Mouse (Mus musculus) forebrain, embryonic 10.5 days (tissue): Measurements from ENCODE around the gene Olfr545. TPM values are rescaled to one million over a fixed set of nuclear protein-coding genes. Genes with fewer than 3 reads are reported as not detected.

Source experiments
- DNase-seq: peaks from one replicate; pipeline ENCODE4 v3.0.0-alpha.2; 2017; ENCODE audit warnings: low spot score; ENCODE audit errors: extremely low spot score
- H3K27ac ChIP-seq: fragments of 300-500 bp; sonication (generic); 2 replicates; pipeline ENCODE4 v1.5.1; 2016; ENCODE audit warnings: mild to moderate bottlenecking
- H3K27me3 ChIP-seq: fragments of 300-500 bp; sonication (generic); 2 replicates; pipeline ENCODE4 v1.6.1; 2016; ENCODE audit warnings: mild to moderate bottlenecking; ENCODE audit not compliant: poor library complexity, severe bottlenecking
- H3K36me3 ChIP-seq: fragments of 300-500 bp; sonication (generic); replicated peaks from 2 replicates; pipeline ENCODE4 v1.6.1; 2016; ENCODE audit warnings: mild to moderate bottlenecking, moderate library complexity
- H3K4me1 ChIP-seq: fragments of 300-500 bp; sonication (generic); 2 replicates; pipeline ENCODE4 v1.6.1; 2016
- H3K4me3 ChIP-seq: fragments of 300-500 bp; sonication (generic); 2 replicates; pipeline ENCODE4 v1.5.1; 2016; ENCODE audit warnings: mild to moderate bottlenecking, moderate library complexity
- H3K9me3 ChIP-seq: fragments of 300-500 bp; sonication (generic); 2 replicates; pipeline ENCODE4 v1.6.1; 2016; ENCODE audit warnings: mild to moderate bottlenecking, moderate library complexity
- WGBS: fragments of 180-500 bp; shearing (Covaris S2); methylation state at CpG from one replicate; pipeline ENCODE4 v1.1.7; 2016; 5-methylcytosine and 5-hydroxymethylcytosine counted together
- polyA plus RNA-seq: library from polyadenylated mRNA; unstranded; fragments of >200 nt; fragmentation: Nextera tagmentation; extraction: Ambion mirVana; gene quantifications from 2 replicates; pipeline ENCODE4 v1.2.1, GENCODE M21; 2016

Gene Olfr545
- polyA plus RNA-seq, 1 experiment from 2014 or later = 0.05 TPM

GRCm38 (mm10) chr7:102476601-102477000 lies 22.8 kb downstream of the Olfr545 start:
- no peak overlapping the region for H3K27ac ChIP-seq
- peaks cover 9% of the 10 kb centered on the region for H3K36me3 ChIP-seq
- H3K27me3 ChIP-seq = no peaks in the 10 kb centered on the region
- H3K9me3 ChIP-seq = no peaks in the 10 kb centered on the region
- no peak for DNase-seq
- no peaks in the 10 kb centered on the region for H3K4me1 ChIP-seq
- no peak overlapping the region for H3K4me3 ChIP-seq
- WGBS = 97% methylated on average over 5 of the region's 5 CpGs

GRCm38 (mm10) chr7:102472675-102473074 lies 26.7 kb downstream of the Olfr545 start:
- Histone ChIP-seq H3K9me3 (no peaks in the 10 kb centered on the region), H3K4me1 (no peaks in the 10 kb centered on the region), H3K4me3 (no peak overlapping the region), H3K36me3 (peaks cover 40% of the 10 kb centered on the region), H3K27me3 (no peaks in the 10 kb centered on the region), H3K27ac (no peak overlapping the region)
- 85% methylated on average over 5 of the region's 5 CpGs for WGBS
- no peak for DNase-seq

- Histone ChIP-seq H3K27me3 (no peaks in the 10 kb centered on the region), H3K36me3 (peaks cover 81% of the 10 kb centered on the region), H3K4me1 (no peaks in the 10 kb centered on the region), H3K4me3 (no peak overlapping the region), H3K27ac (no peak overlapping the region), H3K9me3 (no peaks in the 10 kb centered on the region)
- DNase-seq = no peak
- WGBS = 93% methylated on average over 8 of the region's 8 CpGs
These were observed 31.8 kb downstream of the Olfr545 start for GRCm38 (mm10) chr7:102467566-102467965.

- H3K4me3 ChIP-seq = no peak overlapping the region
- peaks cover 99% of the 10 kb centered on the region for H3K36me3 ChIP-seq
- no peaks in the 10 kb centered on the region for H3K4me1 ChIP-seq
- DNase-seq = no peak
- no peaks in the 10 kb centered on the region for H3K9me3 ChIP-seq
- 87% methylated on average over 5 of the region's 5 CpGs for WGBS
- H3K27ac ChIP-seq = no peak overlapping the region
- no peaks in the 10 kb centered on the region for H3K27me3 ChIP-seq
These were observed 40.6 kb downstream of the Olfr545 start for GRCm38 (mm10) chr7:102458618-102459380.

- Histone ChIP-seq H3K4me1 (peaks cover 22% of the 10 kb centered on the region), H3K27ac (no peak overlapping the region), H3K36me3 (peaks cover 81% of the 10 kb centered on the region), H3K4me3 (no peak overlapping the region), H3K27me3 (no peaks in the 10 kb centered on the region), H3K9me3 (no peaks in the 10 kb centered on the region)
- WGBS = 96% methylated on average over 9 of the region's 9 CpGs
- DNase-seq = no peak
These were observed 52.9 kb downstream of the Olfr545 start for GRCm38 (mm10) chr7:102446438-102446837.

- H3K36me3 ChIP-seq = peaks cover 59% of the 10 kb centered on the region
- no peak for DNase-seq
- 87% methylated on average over 2 of the region's 2 CpGs for WGBS
- H3K4me1 ChIP-seq = peaks cover 22% of the 10 kb centered on the region
- no peak overlapping the region for H3K27ac ChIP-seq
- peak overlapping the region; percentile 85; the same call in 1 of the 2 replicates for H3K4me3 ChIP-seq
- H3K9me3 ChIP-seq = no peaks in the 10 kb centered on the region
- H3K27me3 ChIP-seq = peaks cover 4% of the 10 kb centered on the region
These were observed 55.1 kb downstream of the Olfr545 start for GRCm38 (mm10) chr7:102444301-102444700.

- peak overlapping the region; percentile 98 for H3K27ac ChIP-seq
- DNase-seq = no peak
- 3% methylated on average over 4 of the region's 4 CpGs for WGBS
These were observed 56.9 kb downstream of the Olfr545 start for GRCm38 (mm10) chr7:102442432-102442831.

GRCm38 (mm10) chr7:102441657-102442391 lies 57.5 kb downstream of the Olfr545 start, which contains the start of gene Rrm1:
Rrm1 (plus strand) TSS chr7:102441695.
- H3K9me3 ChIP-seq = no peaks in the 10 kb centered on the region
- H3K4me1 ChIP-seq = peaks cover 22% of the 10 kb centered on the region
- peak; percentile 96 for DNase-seq
- peaks cover 15% of the 10 kb centered on the region for H3K27me3 ChIP-seq
- H3K4me3 ChIP-seq = peak within 1 kb of the TSS; percentile 85
- H3K36me3 ChIP-seq = peaks cover 35% of the 10 kb centered on the region
- under 1% methylated on average over 56 of the region's 56 CpGs for WGBS
- H3K27ac ChIP-seq = peak within 1 kb of the TSS; percentile 98

More at GRCm38 (mm10) chr7:102442432-102442831, 56.9 kb downstream of the Olfr545 start:
- Histone ChIP-seq H3K27me3 (peaks cover 11% of the 10 kb centered on the region), H3K4me3 (peak overlapping the region; percentile 85), H3K4me1 (peaks cover 22% of the 10 kb centered on the region), H3K9me3 (no peaks in the 10 kb centered on the region), H3K36me3 (peaks cover 41% of the 10 kb centered on the region)

Other genes with a start within 250 kb of the Olfr545 start
- 37.9 and 39.2 TPM in 2 replicates for gene Rhog, start 243.5 kb downstream of the Olfr545 start, polyA plus RNA-seq
- 11.6 and 11.7 TPM in 2 replicates for gene Stim1, start 231.8 kb downstream of the Olfr545 start, polyA plus RNA-seq
- 296 and 311 TPM in 2 replicates for gene Rrm1, start 57.9 kb downstream of the Olfr545 start, polyA plus RNA-seq
- 0.19 and 0.55 TPM in 2 replicates for gene Olfr543, start 17.9 kb downstream of the Olfr545 start, polyA plus RNA-seq
- gene Olfr544, start 11.3 kb downstream of the Olfr545 start, polyA plus RNA-seq = 0.06 and 0.14 TPM in 2 replicates
- gene Olfr547, start 35.2 kb upstream of the Olfr545 start, polyA plus RNA-seq = not detected in 2 replicates
- gene Olfr548-ps1, start 41.3 kb upstream of the Olfr545 start, polyA plus RNA-seq = not detected in 2 replicates
- not detected in 2 replicates for gene Olfr549, start 50.3 kb upstream of the Olfr545 start, polyA plus RNA-seq
- 0.25 and 0.33 TPM in 2 replicates for gene Trim21, start 65.9 kb upstream of the Olfr545 start, polyA plus RNA-seq
- gene Olfr550, start 71.9 kb upstream of the Olfr545 start, polyA plus RNA-seq = not detected in 2 replicates
- not detected in 2 replicates for gene Olfr551, start 92.3 kb upstream of the Olfr545 start, polyA plus RNA-seq
- not detected in 2 replicates for gene Olfr552, start 98.2 kb upstream of the Olfr545 start, polyA plus RNA-seq
- not detected in 2 replicates for gene Olfr553, start 118.6 kb upstream of the Olfr545 start, polyA plus RNA-seq
- gene Olfr554, start 138.9 kb upstream of the Olfr545 start, polyA plus RNA-seq = not detected in 2 replicates
- gene Olfr555, start 159.2 kb upstream of the Olfr545 start, polyA plus RNA-seq = not detected in 2 replicates
- gene Olfr556, start 165.3 kb upstream of the Olfr545 start, polyA plus RNA-seq = not detected in 2 replicates
- 9.3 and 10.9 TPM in 2 replicates for gene Trim68, start 187.8 kb upstream of the Olfr545 start, polyA plus RNA-seq
- gene Olfr557, start 196.3 kb upstream of the Olfr545 start, polyA plus RNA-seq = not detected in 2 replicates
- gene Olfr558, start 202.6 kb upstream of the Olfr545 start, polyA plus RNA-seq = not detected in 2 replicates
- not detected in 2 replicates for gene Olfr33, start 219.5 kb upstream of the Olfr545 start, polyA plus RNA-seq
- not detected in 2 replicates for gene Olfr559, start 227.9 kb upstream of the Olfr545 start, polyA plus RNA-seq